Mouse (Mus musculus) forelimb bud, embryonic 11.5 days (tissue): ENCODE measurements at regions not wholly inside any gene's neighbourhood (a gene's known extent, or its start where the extent isn't known, plus 50 kb on each side); places are given as distances from the start of the nearest gene placed in this dataset.

Experiments
- DNase-seq: peaks from one replicate; pipeline ENCODE4 v3.0.0-alpha.2; 2012; ENCODE audit warnings: low read depth, low spot score

GRCm38 (mm10) chr10:44730721-44731120 lies 202.4 kb upstream of the Prdm1 start:
- peak; percentile 43 for DNase-seq

DNA sequence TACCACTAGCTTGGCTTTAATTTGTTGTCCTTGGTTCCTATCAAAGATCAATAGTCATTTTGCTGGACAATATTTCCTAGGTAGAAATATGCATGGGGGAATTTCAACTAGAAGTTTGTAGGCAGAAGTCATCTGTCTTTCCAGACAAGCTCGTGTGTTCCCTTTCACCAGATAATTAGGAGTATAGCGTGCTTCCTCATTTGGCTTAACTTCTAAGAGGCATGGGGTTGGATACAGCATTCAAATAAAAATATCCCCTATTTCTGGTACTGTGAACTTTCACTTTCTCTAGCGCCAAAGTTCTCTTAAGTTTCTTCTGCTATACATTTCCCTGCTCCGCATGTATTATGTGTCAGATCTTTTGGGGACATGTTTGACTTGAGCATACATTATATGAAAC lies 200.7 kb upstream of the Prdm1 start:
- DNase-seq, result no peak

GRCm38 (mm10) chr10:44724575-44724974 lies 196.3 kb upstream of the Prdm1 start:
- no peak for DNase-seq

GRCm38 (mm10) chr10:44723845-44724244 lies 195.5 kb upstream of the Prdm1 start:
- DNase-seq, result no peak

- DNase-seq, result no peak
These were observed 195.0 kb upstream of the Prdm1 start for GRCm38 (mm10) chr10:44723321-44723720.

DNA sequence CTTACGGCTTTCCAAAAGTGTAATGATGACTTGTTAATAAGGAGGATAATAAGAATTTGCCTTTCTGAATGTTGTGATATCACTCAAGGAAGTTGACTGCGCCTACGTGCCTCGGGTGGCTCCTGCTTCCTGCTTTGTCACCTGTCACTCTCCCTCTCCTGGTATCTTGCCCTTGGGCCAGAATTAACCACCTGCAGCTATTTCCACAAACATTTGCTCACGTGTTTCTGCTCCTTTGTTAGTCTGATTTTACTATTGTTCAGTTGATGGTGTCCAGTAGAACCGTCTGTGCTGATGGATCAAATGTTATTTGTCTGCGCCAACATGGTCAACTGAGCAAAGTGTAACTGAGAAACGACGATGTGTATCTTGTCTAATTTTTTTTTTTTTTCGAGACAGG lies 193.4 kb upstream of the Prdm1 start:
- no peak for DNase-seq

- no peak for DNase-seq
These were observed 188.3 kb upstream of the Prdm1 start for GRCm38 (mm10) chr10:44716612-44717011.

- DNase-seq, result no peak
These were observed 187.6 kb upstream of the Prdm1 start for GRCm38 (mm10) chr10:44715902-44716301.

DNA sequence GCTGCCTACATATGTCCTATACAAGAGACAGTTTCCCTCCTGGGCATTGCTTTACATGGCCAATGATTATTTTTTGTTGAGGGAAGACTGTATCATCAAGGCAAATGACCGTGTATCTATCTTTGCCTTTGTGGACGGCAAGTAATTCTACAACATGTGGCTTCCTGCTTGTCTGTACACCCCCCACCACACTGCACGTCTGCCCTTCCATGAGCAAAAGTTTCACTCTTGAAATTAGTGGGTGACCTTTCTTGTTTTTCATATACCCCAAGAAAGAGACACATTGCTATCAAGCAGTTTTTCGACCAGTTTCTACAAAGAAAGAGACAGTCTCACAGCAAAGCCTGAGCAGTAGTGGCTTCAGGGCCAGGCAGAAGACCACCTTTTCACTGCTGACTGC lies 180.5 kb upstream of the Prdm1 start:
- DNase-seq, result no peak

- no peak for DNase-seq
These were observed 175.8 kb upstream of the Prdm1 start for GRCm38 (mm10) chr10:44704143-44704542.

DNA sequence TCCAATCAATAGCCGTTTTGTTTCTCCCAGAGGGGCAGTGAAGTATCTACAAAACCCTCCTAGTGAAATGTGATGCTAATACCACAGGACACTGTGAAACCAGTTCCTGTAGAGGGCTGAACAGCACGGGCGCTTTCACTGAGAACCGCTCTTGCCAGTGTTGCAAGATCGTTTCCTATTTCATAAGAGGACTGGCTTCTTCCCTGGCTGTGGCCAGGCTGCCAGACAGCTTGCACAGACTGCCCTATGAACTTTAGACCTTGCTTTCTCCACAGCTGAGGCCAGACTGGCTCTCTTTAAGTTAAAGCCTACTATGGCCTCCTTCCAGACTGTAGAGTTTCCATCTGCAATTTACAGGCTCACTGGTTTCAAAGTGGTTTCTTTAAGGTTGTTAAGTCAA lies 173.8 kb upstream of the Prdm1 start:
- DNase-seq, result no peak

- DNase-seq, result no peak
These were observed 171.8 kb upstream of the Prdm1 start for GRCm38 (mm10) chr10:44699988-44700537.

- no peak for DNase-seq
These were observed 169.7 kb upstream of the Prdm1 start for GRCm38 (mm10) chr10:44697966-44698365.

DNA sequence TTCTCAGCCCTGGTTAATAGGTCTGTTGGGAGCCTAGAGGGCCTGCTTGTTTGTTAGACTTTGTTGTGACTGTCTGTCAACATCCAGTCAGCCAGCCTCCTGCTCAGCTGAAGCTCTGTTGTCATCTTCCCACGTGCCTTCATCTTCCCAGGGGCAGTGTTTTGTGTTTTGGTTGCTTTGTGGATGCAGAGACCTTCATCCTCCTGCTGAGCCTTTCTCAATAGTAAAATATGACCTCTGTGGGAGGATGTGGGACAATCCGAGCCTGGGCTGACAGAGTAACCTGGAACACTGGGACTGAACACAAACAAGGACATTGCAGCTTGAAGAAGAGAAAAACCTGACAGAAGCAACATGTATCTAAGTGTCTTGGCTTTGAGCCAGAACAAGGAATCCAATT lies 168.7 kb upstream of the Prdm1 start:
- DNase-seq, result no peak

- no peak for DNase-seq
These were observed 163.5 kb upstream of the Prdm1 start for GRCm38 (mm10) chr10:44691590-44692327.

DNA sequence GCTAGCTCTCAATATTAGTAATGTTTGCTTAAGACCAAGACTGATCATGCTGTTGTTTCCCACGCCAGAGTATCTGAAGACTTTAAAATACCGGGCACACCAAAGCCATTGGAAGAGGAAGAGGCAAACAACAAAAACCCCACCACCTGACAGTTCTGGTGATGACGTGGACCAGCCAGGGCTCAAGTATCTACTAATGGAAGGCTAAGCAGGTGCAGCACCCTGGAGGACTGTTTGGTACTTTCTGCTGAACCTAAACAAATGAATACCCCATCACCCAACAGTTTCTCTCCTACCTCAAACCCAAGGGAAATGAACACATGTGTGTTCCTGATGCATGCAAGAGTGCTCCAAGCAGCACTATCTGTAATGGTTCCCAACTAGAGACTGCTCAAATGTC lies 160.3 kb upstream of the Prdm1 start:
- no peak for DNase-seq

GRCm38 (mm10) chr10:44686055-44686454 lies 157.8 kb upstream of the Prdm1 start:
- DNase-seq, result no peak

DNA sequence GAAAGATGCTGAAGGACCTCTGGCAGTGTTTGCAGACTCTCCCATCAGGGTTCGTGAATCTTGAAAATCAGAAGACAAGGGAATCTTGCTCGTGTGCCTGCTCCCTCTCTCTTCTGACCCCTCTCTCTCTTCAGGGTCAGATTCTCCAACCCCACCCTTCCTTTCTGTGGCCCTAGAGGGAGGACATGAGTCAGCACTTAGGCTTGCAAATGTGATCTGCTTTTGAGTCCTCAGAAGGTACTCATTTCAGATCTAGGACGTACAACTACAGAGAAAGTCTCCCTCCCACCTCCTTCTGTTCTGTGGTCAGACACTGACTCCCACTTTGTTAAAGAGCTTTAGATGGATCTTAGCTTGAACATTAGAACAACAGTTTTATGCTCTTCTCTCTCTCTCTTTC lies 156.9 kb upstream of the Prdm1 start:
- no peak for DNase-seq

DNA sequence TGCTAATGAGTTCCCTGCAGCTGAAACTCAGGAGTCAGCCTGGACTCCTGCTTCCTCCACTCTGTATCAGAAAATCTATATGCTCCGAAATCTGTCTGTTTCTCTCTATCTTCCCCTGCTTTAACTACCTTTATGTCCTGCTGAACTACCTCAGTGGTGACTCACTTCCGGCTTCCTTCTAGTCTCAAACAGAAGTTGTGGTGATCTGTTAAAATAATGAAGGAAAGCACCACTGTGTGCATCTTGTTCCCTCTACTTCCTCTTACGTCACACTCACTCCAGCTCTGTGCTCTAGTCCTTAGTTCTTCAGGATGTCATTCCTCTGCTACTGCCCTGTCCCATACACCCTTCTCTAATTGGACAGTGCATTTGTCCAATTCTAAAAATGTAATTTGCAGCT lies 148.2 kb upstream of the Prdm1 start:
- DNase-seq, result no peak

DNA sequence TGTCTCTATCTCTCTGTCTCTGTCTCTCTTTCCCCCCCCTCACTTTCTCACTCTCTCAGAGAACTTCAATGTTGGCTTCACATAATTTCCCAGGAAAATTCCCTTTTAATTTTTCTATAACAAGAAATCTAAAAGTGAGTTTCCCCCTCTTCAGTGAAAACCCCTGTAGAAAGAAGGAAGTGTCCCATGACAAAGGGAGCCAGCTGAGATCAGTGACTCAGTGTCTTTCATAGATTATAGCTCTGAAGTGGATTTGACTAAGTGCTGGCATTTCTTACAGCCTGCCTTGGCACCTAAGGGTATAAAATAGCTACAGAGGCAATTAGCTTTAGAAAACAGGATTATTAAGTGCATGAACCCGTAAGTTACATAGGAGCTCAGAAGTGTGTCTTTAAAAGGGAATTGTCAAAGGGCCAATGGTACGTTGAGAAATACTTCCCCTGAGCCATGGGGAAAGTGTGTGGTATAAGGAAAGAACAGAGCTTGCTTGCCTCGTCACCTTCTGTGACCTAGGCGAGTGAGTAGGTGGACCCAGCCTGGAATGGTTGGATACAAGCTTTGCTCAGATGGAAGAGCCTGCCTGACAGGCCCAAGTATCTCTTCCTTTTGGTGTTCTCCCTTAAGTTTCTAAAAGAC lies 137.3 kb upstream of the Prdm1 start:
- no peak for DNase-seq

GRCm38 (mm10) chr10:44659499-44659898 lies 131.2 kb upstream of the Prdm1 start:
- DNase-seq, result no peak

DNA sequence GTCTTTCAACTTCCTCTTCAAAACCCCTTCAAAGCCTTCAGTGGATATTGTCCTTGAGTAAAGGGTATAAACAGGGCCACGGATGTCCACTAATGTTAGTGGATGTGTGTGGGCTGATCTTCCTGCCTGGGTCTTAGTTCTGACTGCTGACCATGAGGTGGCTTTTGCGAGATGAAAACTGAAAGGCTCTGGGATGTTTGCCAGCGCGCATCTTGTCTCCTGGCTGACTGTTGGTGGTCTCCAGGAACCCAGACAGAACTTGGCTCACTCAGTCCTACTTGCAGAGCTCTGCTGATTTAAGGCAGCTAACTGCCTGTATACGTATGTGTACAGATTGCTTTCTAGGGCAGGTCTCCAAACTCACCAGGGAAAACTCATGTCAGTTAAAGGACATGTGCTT lies 125.5 kb upstream of the Prdm1 start:
- no peak for DNase-seq

DNA sequence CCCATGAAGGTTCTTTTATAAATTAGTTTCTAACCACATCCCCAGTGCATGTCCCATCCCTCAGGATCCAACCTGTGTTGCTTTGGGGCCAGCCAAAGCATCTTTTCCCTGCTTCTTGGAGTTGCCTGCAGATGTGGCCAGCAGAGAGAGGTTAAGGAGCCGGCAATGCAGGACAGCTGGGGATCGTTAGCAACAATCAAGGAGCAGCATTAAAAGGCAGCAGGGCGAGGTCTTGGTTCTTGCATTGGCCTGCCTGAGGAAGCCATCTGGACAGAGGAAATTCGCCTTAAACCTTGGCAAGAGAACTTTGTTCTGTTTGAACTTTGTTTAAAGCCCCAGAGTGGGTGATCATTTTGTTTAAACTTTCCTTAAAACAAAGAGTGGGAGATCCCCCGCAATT lies 118.7 kb upstream of the Prdm1 start:
- peak; percentile 69 for DNase-seq
